ENCODE assay signal across 12 mouse cellular contexts in the genomic region with DNA sequence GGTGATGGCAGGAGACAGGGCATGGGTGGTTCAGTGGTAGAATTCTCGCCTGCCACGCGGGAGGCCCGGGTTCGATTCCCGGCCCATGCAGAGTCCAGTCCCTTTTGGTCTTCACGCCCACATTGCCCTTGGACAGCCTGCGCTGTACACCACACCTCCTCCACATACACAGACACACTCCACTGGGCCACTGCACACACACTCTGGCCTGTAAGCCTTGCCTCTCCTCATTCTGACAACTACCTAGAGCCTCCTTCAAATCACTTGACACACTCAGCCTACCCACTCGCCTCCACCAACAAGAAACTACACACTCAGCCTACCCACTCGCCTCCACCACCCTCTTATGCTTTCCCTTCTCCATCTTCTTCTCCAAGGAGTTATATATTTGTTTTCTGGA. TPM values are rescaled to one million over a fixed set of nuclear protein-coding genes. Genes with fewer than 3 reads are reported as not detected.
DNase-seq lines count a peak whose midpoint lies in the region; ATAC-seq and TF ChIP-seq lines count a peak whose summit lies in the region.
"Not testable (repeated sequence)": the region's sequence is repeated elsewhere in the genome, so short reads cannot be mapped to it uniquely, and the experiment has no call there.
"Had no signal": no experiment of that assay in that cellular context is flagged by ENCODE, and none has a peak within 500 bp of the region (broad histone marks: within the 10 kb centered on the region; RNA-seq: fewer than 3 reads in every experiment).

No protein-coding gene starts in this region.

- peak; percentile 40 for ATAC-seq in forebrain, embryonic 11.5 days (replicated peaks; ENCODE audit: low FRiP score)
- ATAC-seq in heart, embryonic 16.5 days (replicated peaks; ENCODE audit: extremely low read depth, insufficient read depth, low FRiP score): 0 out of 2 replicates have a peak, but pooled peaks have one; percentile 7
- ATAC-seq in lung, embryonic 15.5 days (ENCODE audit: borderline replicate concordance, extremely low read depth, low FRiP score, low TSS enrichment): peak; percentile 15; the same call in 1 of the 2 replicates
- ATAC-seq in midbrain, embryonic 16.5 days: peak; percentile 13; the same call in 1 of the 2 replicates
- peak; percentile 33; the same call in 1 of the 2 replicates for ATAC-seq in stomach, embryonic 16.5 days (ENCODE audit: insufficient read depth, low FRiP score)

- H3K9ac ChIP-seq in forebrain, embryonic 11.5 days (ENCODE audit: low read length); heart, embryonic 16.5 days (ENCODE audit: low read length); lung, embryonic 15.5 days; midbrain, embryonic 16.5 days (ENCODE audit: low read depth, low read length); stomach, embryonic 16.5 days (ENCODE audit: low read length): not testable (repeated sequence)

- not testable (repeated sequence) for H3K4me1 ChIP-seq in forebrain, embryonic 11.5 days (replicated peaks; ENCODE audit: control insufficient read depth, insufficient read depth, low read length); heart, embryonic 16.5 days (ENCODE audit: control insufficient read depth, insufficient read depth, low read length); lung, embryonic 15.5 days; midbrain, embryonic 16.5 days (ENCODE audit: control insufficient read depth, insufficient read depth, low read length); stomach, embryonic 16.5 days (ENCODE audit: control insufficient read depth, insufficient read depth, low read length)

- not testable (repeated sequence) for H3K4me2 ChIP-seq in forebrain, embryonic 11.5 days (ENCODE audit: low read depth, low read length, severe bottlenecking); heart, embryonic 16.5 days (ENCODE audit: low read depth, low read length); lung, embryonic 15.5 days; midbrain, embryonic 16.5 days (ENCODE audit: low read length); stomach, embryonic 16.5 days (ENCODE audit: low read depth, low read length)

- H3K36me3 ChIP-seq in forebrain, embryonic 11.5 days (ENCODE audit: control insufficient read depth, insufficient read depth, low read length); heart, embryonic 16.5 days (ENCODE audit: control insufficient read depth, insufficient read depth); lung, embryonic 15.5 days; midbrain, embryonic 16.5 days (ENCODE audit: control insufficient read depth, insufficient read depth, low read length); stomach, embryonic 16.5 days (ENCODE audit: control insufficient read depth, insufficient read depth, low read length): not testable (repeated sequence)

- H3K27me3 ChIP-seq in forebrain, embryonic 11.5 days (ENCODE audit: control insufficient read depth, insufficient read depth, low read length): peaks cover 28% of the 10 kb centered on the region
- H3K27me3 ChIP-seq in heart, embryonic 16.5 days (ENCODE audit: control insufficient read depth, insufficient read depth, low read length): peaks cover 26% of the 10 kb centered on the region
- H3K27me3 ChIP-seq in lung, embryonic 15.5 days: peaks cover 37% of the 10 kb centered on the region
- peaks cover 20% of the 10 kb centered on the region for H3K27me3 ChIP-seq in midbrain, embryonic 16.5 days (ENCODE audit: control insufficient read depth, insufficient read depth, low read depth, low read length)
- H3K27me3 ChIP-seq in stomach, embryonic 16.5 days (ENCODE audit: control insufficient read depth, insufficient read depth, low read length): peaks cover 21% of the 10 kb centered on the region

- intact Hi-C loops in left cerebral cortex, adult 2 months (cut with DNase I): not testable (repeated sequence)

- DNase-seq in ES-CJ7 (ENCODE audit: low read depth, low spot score): peak; percentile 94
- DNase-seq in c-Kit-positive CD71-positive TER-119-positive erythroid progenitor cells, embryonic 14.5 days (ENCODE audit: low spot score): peak; percentile 77
- DNase-seq in forebrain, embryonic 11.5 days (ENCODE audit: low spot score): peak; percentile 75
- DNase-seq in left cerebral cortex, adult 2 months (ENCODE audit: extremely low spot score in 1 of 2, low spot score in 2 of 2): peak; percentile 28 to 36

- not testable (repeated sequence) for H3K9me3 ChIP-seq in forebrain, embryonic 11.5 days (ENCODE audit: control insufficient read depth, low read length); heart, embryonic 16.5 days (replicated peaks; ENCODE audit: control insufficient read depth, low read length); lung, embryonic 15.5 days; midbrain, embryonic 16.5 days (replicated peaks; ENCODE audit: control insufficient read depth, low read length, poor library complexity, severe bottlenecking); stomach, embryonic 16.5 days (replicated peaks; ENCODE audit: control insufficient read depth, low read length)

- not testable (repeated sequence) for TF ChIP-seq CTCF in left cerebral cortex, adult 2 months (IDR thresholded peaks at IDR 0.05)

- 15% methylated on average over 4 of the region's 10 CpGs for WGBS in forebrain, embryonic 11.5 days
- 19% methylated on average over 4 of the region's 10 CpGs for whole genome bisulfite sequencing in heart, embryonic 16.5 days
- 18% methylated on average over 6 of the region's 10 CpGs for WGBS in lung, embryonic 15.5 days
- WGBS in midbrain, embryonic 16.5 days: 20% methylated on average over 4 of the region's 10 CpGs
- WGBS in stomach, embryonic 16.5 days: 18% methylated on average over 4 of the region's 10 CpGs

- H3K4me3 ChIP-seq in forebrain, embryonic 11.5 days (ENCODE audit: low read depth, low read length); heart, embryonic 16.5 days (ENCODE audit: low read length); left cerebral cortex, adult 2 months; lung, embryonic 15.5 days; midbrain, embryonic 16.5 days (ENCODE audit: low read depth, low read length); stomach, embryonic 16.5 days (replicated peaks; ENCODE audit: low read length): not testable (repeated sequence)

- not testable (repeated sequence) for H3K27ac ChIP-seq in forebrain, embryonic 11.5 days (ENCODE audit: low read depth, low read length); heart, embryonic 16.5 days (ENCODE audit: low read length); left cerebral cortex, adult 2 months; lung, embryonic 15.5 days; midbrain, embryonic 16.5 days (ENCODE audit: low read length); stomach, embryonic 16.5 days (ENCODE audit: low read length)

RNA-seq across cellular contexts. Expression of gene Fcgr3, which starts 9.5 kb away (rescaled TPM):
- 4.3 TPM in 2 replicates for polyA plus RNA-seq in forebrain, embryonic 11.5 days (2014; fragmentation: Nextera tagmentation; extraction: Ambion mirVana)
- polyA plus RNA-seq in heart, embryonic 16.5 days (2015; fragmentation: Nextera tagmentation; extraction: Ambion mirVana): 10.2 and 10.7 TPM in 2 replicates
- 10 to 100 TPM; 11.6 to 14.3 TPM for total RNA-seq in left cerebral cortex, adult 2 months (2021)
- polyA plus RNA-seq in lung, embryonic 15.5 days (2015; fragmentation: Nextera tagmentation; extraction: Ambion mirVana): 13.2 and 15.1 TPM in 2 replicates
- 6.8 and 9.0 TPM in 2 replicates for polyA plus RNA-seq in midbrain, embryonic 16.5 days (2015; fragmentation: Nextera tagmentation; extraction: Ambion mirVana)
- polyA plus RNA-seq in stomach, embryonic 16.5 days (2015; fragmentation: Nextera tagmentation; extraction: Ambion mirVana): 17.7 and 20.2 TPM in 2 replicates
- polyA plus RNA-seq: CD4-positive, CD25-positive, alpha-beta regulatory T cell, adult 4 months had no signal

RNA-seq across cellular contexts. Expression of gene Cfap126, which starts 39.4 kb away (rescaled TPM):
- polyA plus RNA-seq in forebrain, embryonic 11.5 days (2014; fragmentation: Nextera tagmentation; extraction: Ambion mirVana): 1.5 and 2.9 TPM in 2 replicates
- 2.9 and 3.5 TPM in 2 replicates for polyA plus RNA-seq in heart, embryonic 16.5 days (2015; fragmentation: Nextera tagmentation; extraction: Ambion mirVana)
- total RNA-seq in left cerebral cortex, adult 2 months (2021): 1 to 10 TPM in 1 of 2 experiments, not detected in 1; 1.5 TPM
- 7.2 and 8.3 TPM in 2 replicates for polyA plus RNA-seq in lung, embryonic 15.5 days (2015; fragmentation: Nextera tagmentation; extraction: Ambion mirVana)
- 7.8 and 9.2 TPM in 2 replicates for polyA plus RNA-seq in midbrain, embryonic 16.5 days (2015; fragmentation: Nextera tagmentation; extraction: Ambion mirVana)
- polyA plus RNA-seq in stomach, embryonic 16.5 days (2015; fragmentation: Nextera tagmentation; extraction: Ambion mirVana): 2.1 and 3.1 TPM in 2 replicates

RNA-seq across cellular contexts. Expression of gene Fcgr4, which starts 55.6 kb away (rescaled TPM):
- 0.21 and 0.35 TPM in 2 replicates for polyA plus RNA-seq in forebrain, embryonic 11.5 days (2014; fragmentation: Nextera tagmentation; extraction: Ambion mirVana)
- 1.1 and 1.3 TPM in 2 replicates for polyA plus RNA-seq in heart, embryonic 16.5 days (2015; fragmentation: Nextera tagmentation; extraction: Ambion mirVana)
- total RNA-seq in left cerebral cortex, adult 2 months (2021): under 1 TPM in 1 of 2 experiments, not detected in 1; 0.36 TPM
- polyA plus RNA-seq in lung, embryonic 15.5 days (2015; fragmentation: Nextera tagmentation; extraction: Ambion mirVana): 0.42 and 0.66 TPM in 2 replicates
- polyA plus RNA-seq in midbrain, embryonic 16.5 days (2015; fragmentation: Nextera tagmentation; extraction: Ambion mirVana): 0.14 and 0.16 TPM in 2 replicates
- polyA plus RNA-seq in stomach, embryonic 16.5 days (2015; fragmentation: Nextera tagmentation; extraction: Ambion mirVana): 0.90 and 1.5 TPM in 2 replicates
- total RNA-seq: gastrocnemius, postnatal 14 days; left cerebral cortex, postnatal 10 days; midbrain, postnatal 0 days had no signal

Comparison
In these comparisons a context has a peak if more than half of its experiments do, and no peak if none do; other contexts are left out.
1. DNase-seq: peak in every context shown above with its lines; median percentile 94 in ES-CJ7; 77 in c-Kit-positive CD71-positive TER-119-positive erythroid progenitor cells, embryonic 14.5 days; 75 in forebrain, embryonic 11.5 days; 32 in left cerebral cortex, adult 2 months.